Mouse (Mus musculus) kidney, adult 2 months (tissue): ENCODE results near the gene Psmg4. TPM values are rescaled to one million over a fixed set of nuclear protein-coding genes. Genes with fewer than 3 reads are reported as not detected.

Source experiments
- DNase-seq: peaks from one replicate; pipeline ENCODE4 v3.0.0; 2021
- H3K27ac ChIP-seq: fragments of 200-500 bp; 2 replicates; pipeline ENCODE4 v1.5.1; 2012; ENCODE audit warnings: low read depth, low read length, control low read depth, inconsistent platforms; ENCODE audit not compliant: insufficient read depth
- H3K27me3 ChIP-seq: fragments of 200-500 bp; replicated peaks from 2 replicates; pipeline ENCODE4 v1.6.1; 2012; ENCODE audit warnings: mild to moderate bottlenecking, moderate library complexity, low read length, inconsistent platforms; ENCODE audit not compliant: control insufficient read depth, insufficient read depth
- H3K36me3 ChIP-seq: fragments of 200-500 bp; 2 replicates; pipeline ENCODE4 v1.6.1; 2012; ENCODE audit warnings: mild to moderate bottlenecking, moderate library complexity, low read length, inconsistent platforms; ENCODE audit not compliant: control insufficient read depth, insufficient read depth
- H3K4me1 ChIP-seq: fragments of 200-500 bp; 2 replicates; pipeline ENCODE4 v1.6.1; 2011; ENCODE audit warnings: low read length; ENCODE audit not compliant: control insufficient read depth, insufficient read depth
- H3K4me3 ChIP-seq: fragments of 200-500 bp; 2 replicates; pipeline ENCODE4 v1.5.1; 2011; ENCODE audit warnings: mild to moderate bottlenecking, low read depth, low read length, control low read depth; ENCODE audit not compliant: insufficient read depth
- CTCF ChIP-seq: fragments of 200-500 bp; conservative IDR thresholded peaks from 2 replicates; pipeline ENCODE4 v1.5.1; 2011; ENCODE audit warnings: low read depth, mild to moderate bottlenecking, control low read depth, low read length, moderate library complexity, mixed read lengths; ENCODE audit not compliant: insufficient read depth, insufficient read length
- POLR2A ChIP-seq: fragments of 200-500 bp; IDR thresholded peaks from one replicate; pipeline ENCODE4 v1.6.1; 2011; ENCODE audit warnings: low read depth, low read length, control low read depth
- WGBS: fragments of 180-500 bp; shearing (Covaris S2); methylation state at CpG from one replicate; pipeline ENCODE4 v1.1.7; 2018; 5-methylcytosine and 5-hydroxymethylcytosine counted together
- polyA plus RNA-seq: library from polyadenylated mRNA; depleted of rRNA; stranded (reverse); fragments of >200 nt; gene quantifications from 2 replicates; pipeline ENCODE4 v1.2.3, GENCODE M21; 2012; rRNA removed

The Psmg4 gene
- polyA plus RNA-seq, 1 experiment = 88.7 TPM

DNA sequence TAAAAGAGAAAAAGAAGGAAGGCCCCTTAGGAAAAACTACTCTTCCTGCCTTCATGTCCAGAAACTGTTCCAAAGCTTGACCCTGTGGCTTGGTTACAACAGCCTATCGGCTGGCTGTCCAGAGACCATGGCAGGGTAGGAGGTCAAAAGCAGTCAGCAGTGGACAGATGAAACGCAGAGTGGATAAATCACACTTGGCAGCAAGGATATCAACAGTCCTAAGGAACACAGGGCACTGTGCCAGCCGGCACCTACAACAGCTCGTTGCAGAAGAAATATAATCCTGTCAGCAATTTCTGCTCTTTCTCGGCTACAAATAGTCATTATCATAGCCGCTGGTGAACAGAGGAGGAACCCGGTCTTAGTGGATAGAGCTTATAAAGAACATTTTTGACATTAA, 60.2 kb downstream of the Psmg4 start:
- Histone ChIP-seq H3K27me3 (no peaks in the 10 kb centered on the region), H3K27ac (no peak overlapping the region), H3K4me1 (peaks cover 8% of the 10 kb centered on the region; the same call in 1 of the 2 replicates), H3K4me3 (no peak overlapping the region), H3K36me3 (no peaks in the 10 kb centered on the region; the same call in 1 of the 2 replicates)
- 14% methylated on average over 7 of the region's 7 CpGs for WGBS
- TF ChIP-seq CTCF (no peak), POLR2A (no peak)
- DNase-seq = peak; percentile 87

DNA sequence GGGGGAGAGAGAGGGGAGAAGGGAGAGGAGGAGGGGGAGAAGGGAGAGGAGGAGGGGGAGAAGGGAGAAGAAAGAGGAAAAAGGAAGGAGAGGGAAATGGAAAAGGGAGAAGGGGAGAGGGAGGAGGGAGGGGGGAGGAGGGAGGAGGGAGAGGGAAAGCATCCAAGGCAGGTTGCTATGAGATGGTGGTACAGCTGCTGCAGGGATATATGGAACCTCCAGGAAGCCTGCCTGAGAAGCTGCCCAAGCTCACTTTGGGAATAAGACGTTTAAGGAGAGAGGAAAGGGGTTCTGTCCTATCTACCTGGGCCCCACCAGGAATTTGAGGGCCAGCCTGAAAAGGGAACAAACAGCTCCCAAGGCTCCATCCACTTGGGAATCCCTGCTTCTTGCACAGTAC, 64.2 kb downstream of the Psmg4 start:
- no peaks in the 10 kb centered on the region for H3K36me3 ChIP-seq
- H3K4me1 ChIP-seq = peaks cover 14% of the 10 kb centered on the region; the same call in 1 of the 2 replicates
- H3K27ac ChIP-seq = no peak overlapping the region
- no peak for DNase-seq
- H3K27me3 ChIP-seq = no peaks in the 10 kb centered on the region
- WGBS = 55% methylated on average over 1 of the region's 1 CpGs
- no peak overlapping the region for H3K4me3 ChIP-seq
- TF ChIP-seq POLR2A = no peak
- no peak for TF ChIP-seq CTCF

Other genes starting within 250 kb of the Psmg4 start
- gene Nqo2, start 198.3 kb upstream of the Psmg4 start, polyA plus RNA-seq = 14.6 and 21.2 TPM in 2 replicates
- gene Ripk1, start 160.6 kb upstream of the Psmg4 start, polyA plus RNA-seq = 7.4 and 7.6 TPM in 2 replicates
- gene Serpinb6a, start 160.2 kb upstream of the Psmg4 start, polyA plus RNA-seq = 26.6 and 31.1 TPM in 2 replicates
- 392 and 418 TPM in 2 replicates for gene Bphl, start 125.4 kb upstream of the Psmg4 start, polyA plus RNA-seq
- 152 and 164 TPM in 2 replicates for gene Tubb2a, start 85.0 kb upstream of the Psmg4 start, polyA plus RNA-seq
- 27.6 and 30.5 TPM in 2 replicates for gene Tubb2b, start 32.5 kb upstream of the Psmg4 start, polyA plus RNA-seq
- gene Slc22a23, start 182.2 kb downstream of the Psmg4 start, polyA plus RNA-seq = 76.1 and 90.7 TPM in 2 replicates